Mouse (Mus musculus): ENCODE measurements around the gene Wdr62.

- TF ChIP-seq CTCF (IDR thresholded peaks at IDR 0.05; ENCODE audit: borderline replicate concordance, insufficient read depth, low read length), result no peak
- no peak for TF ChIP-seq POLR2A (IDR thresholded peaks at IDR 0.05; ENCODE audit: low read depth, low read length)
Observed at GRCm38 (mm10) chr7:30318142-30318541, 37.9 kb upstream of the Wdr62 start.

All from embryonic fibroblast, embryonic 13.5 days (primary cell).